ENCODE assay signal across 22 mouse cellular contexts in the genomic region with DNA sequence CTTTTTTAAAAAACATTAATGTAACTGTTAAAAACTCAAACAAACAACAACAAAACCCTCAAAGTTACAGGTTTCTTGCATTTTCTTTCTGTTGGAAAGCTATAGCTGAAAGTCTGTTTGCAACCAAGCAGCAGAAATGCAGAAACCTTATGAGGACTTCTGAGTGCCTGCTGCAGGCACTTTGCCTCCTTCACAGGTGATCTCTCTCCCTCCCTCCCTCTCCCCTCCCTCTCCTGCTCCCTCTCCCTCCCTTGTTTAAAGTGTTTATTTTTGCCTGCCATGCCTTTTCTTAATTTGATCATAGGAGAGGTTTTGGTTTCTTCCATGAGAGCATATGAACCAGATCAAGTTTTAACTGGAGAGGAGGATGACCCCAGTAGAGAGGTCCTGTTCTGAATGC.
DNase-seq lines count a peak whose midpoint lies in the region; ATAC-seq and TF ChIP-seq lines count a peak whose summit lies in the region.
"Had no signal": no experiment of that assay in that cellular context is flagged by ENCODE, and none has a peak within 500 bp of the region (broad histone marks: within the 10 kb centered on the region; RNA-seq: fewer than 3 reads in every experiment).

No protein-coding gene starts in this region.

- no peaks in the 10 kb centered on the region for H3K36me3 ChIP-seq in liver, adult 2 months (ENCODE audit: control insufficient read depth, insufficient read depth, low read length)
- no peaks in the 10 kb centered on the region for H3K36me3 ChIP-seq in liver, embryonic 12.5 days
- no peaks in the 10 kb centered on the region for H3K36me3 ChIP-seq in lung, embryonic 16.5 days (ENCODE audit: control insufficient read depth, insufficient read depth, low read length)
- no peaks in the 10 kb centered on the region for H3K36me3 ChIP-seq in stomach, embryonic 16.5 days (ENCODE audit: control insufficient read depth, insufficient read depth, low read length)
- no peaks in the 10 kb centered on the region for H3K36me3 ChIP-seq in midbrain, embryonic 11.5 days (ENCODE audit: control insufficient read depth, insufficient read depth, low read length)
- H3K36me3 ChIP-seq: embryonic facial prominence, embryonic 10.5 days; forebrain, embryonic 10.5 days; G1E; heart, embryonic 10.5 days had no signal

- TF ChIP-seq POLR2A in liver, adult 2 months (IDR thresholded peaks at IDR 0.05; ENCODE audit: extremely low read depth, insufficient read depth, low read length), result no peak

- TF ChIP-seq CTCF in liver, adult 2 months (IDR thresholded peaks at IDR 0.05; ENCODE audit: low read depth, low read length), result no peak

- no peaks in the 10 kb centered on the region for H3K27me3 ChIP-seq in liver, adult 2 months (ENCODE audit: control insufficient read depth, insufficient read depth, low read length)
- H3K27me3 ChIP-seq in liver, embryonic 12.5 days (replicated peaks), result no peaks in the 10 kb centered on the region
- no peaks in the 10 kb centered on the region for H3K27me3 ChIP-seq in lung, embryonic 16.5 days (ENCODE audit: control insufficient read depth, insufficient read depth, low read depth, low read length)
- H3K27me3 ChIP-seq in stomach, embryonic 16.5 days (ENCODE audit: control insufficient read depth, insufficient read depth, low read length), result no peaks in the 10 kb centered on the region
- no peaks in the 10 kb centered on the region for H3K27me3 ChIP-seq in midbrain, embryonic 11.5 days (ENCODE audit: control insufficient read depth, insufficient read depth, low read length)

- no peak overlapping the region for H3K4me2 ChIP-seq in liver, embryonic 12.5 days
- H3K4me2 ChIP-seq in lung, embryonic 16.5 days (ENCODE audit: low read depth, low read length), result 0 out of 2 replicates have a peak overlapping the region, but pooled peaks have one; percentile 16
- no peak overlapping the region for H3K4me2 ChIP-seq in stomach, embryonic 16.5 days (ENCODE audit: low read depth, low read length)
- no peak overlapping the region for H3K4me2 ChIP-seq in midbrain, embryonic 11.5 days

- H3K27ac ChIP-seq in liver, adult 2 months (replicated peaks; ENCODE audit: insufficient read depth, low read depth, low read length), result no peak overlapping the region
- H3K27ac ChIP-seq in liver, embryonic 12.5 days, result no peak overlapping the region
- peak overlapping the region; percentile 93 for H3K27ac ChIP-seq in lung, embryonic 16.5 days (ENCODE audit: low read length)
- peak overlapping the region; percentile 11; the same call in 1 of the 2 replicates for H3K27ac ChIP-seq in stomach, embryonic 16.5 days (ENCODE audit: low read length)
- no peak overlapping the region for H3K27ac ChIP-seq in midbrain, embryonic 11.5 days (ENCODE audit: low read depth, low read length)
- H3K27ac ChIP-seq: embryonic facial prominence, embryonic 10.5 days; forebrain, embryonic 10.5 days; heart, embryonic 10.5 days had no signal

- H3K9me3 ChIP-seq in liver, embryonic 12.5 days (replicated peaks), result no peaks in the 10 kb centered on the region
- H3K9me3 ChIP-seq in lung, embryonic 16.5 days (ENCODE audit: control insufficient read depth, low read length), result no peaks in the 10 kb centered on the region
- H3K9me3 ChIP-seq in stomach, embryonic 16.5 days (replicated peaks; ENCODE audit: control insufficient read depth, low read length), result no peaks in the 10 kb centered on the region
- H3K9me3 ChIP-seq in midbrain, embryonic 11.5 days (ENCODE audit: control insufficient read depth, low read length), result no peaks in the 10 kb centered on the region
- H3K9me3 ChIP-seq: embryonic facial prominence, embryonic 10.5 days; forebrain, embryonic 10.5 days; G1E; heart, embryonic 10.5 days had no signal

- DNase-seq in liver, adult 2 months (ENCODE audit: extremely low read depth, low read depth, low spot score), result peak; percentile 17
- no peak for DNase-seq in lung, postnatal 4 days
- DNase-seq in lung, postnatal 25 days (ENCODE audit: low spot score), result peak; percentile 1
- no peak for DNase-seq in midbrain, embryonic 11.5 days (ENCODE audit: low spot score, missing footprints)
- no peak for DNase-seq in right cerebral cortex, postnatal 25 days
- DNase-seq: adrenal gland, adult 8-10 months; adrenal gland, postnatal 36 days; B cell, adult 2 months; cerebellum, adult 2 months; cerebellum, postnatal 10 days; heart, adult 18-20 months; heart, postnatal 10 days; heart, postnatal 4 days had no signal

- H3K79me2 ChIP-seq in liver, adult 2 months (ENCODE audit: control insufficient read depth, insufficient read depth, low read length), result no peaks in the 10 kb centered on the region

- H3K4me1 ChIP-seq in liver, adult 2 months (ENCODE audit: control insufficient read depth, insufficient read depth, low read length), result peaks cover 6% of the 10 kb centered on the region; the same call in 1 of the 2 replicates
- no peaks in the 10 kb centered on the region for H3K4me1 ChIP-seq in liver, embryonic 12.5 days
- peaks cover 5% of the 10 kb centered on the region; the same call in 1 of the 2 replicates for H3K4me1 ChIP-seq in lung, embryonic 16.5 days (replicated peaks; ENCODE audit: control insufficient read depth, insufficient read depth, low read length)
- 0 out of 2 replicates have a peak, but pooled peaks cover 3% of the 10 kb centered on the region for H3K4me1 ChIP-seq in stomach, embryonic 16.5 days (ENCODE audit: control insufficient read depth, insufficient read depth, low read length)
- no peaks in the 10 kb centered on the region for H3K4me1 ChIP-seq in midbrain, embryonic 11.5 days (ENCODE audit: control insufficient read depth, insufficient read depth, low read length)
- H3K4me1 ChIP-seq: forebrain, embryonic 10.5 days; heart, embryonic 10.5 days had no signal

- ATAC-seq in liver, embryonic 12.5 days, result no peak
- peak; percentile 72 for ATAC-seq in lung, embryonic 16.5 days (ENCODE audit: low read depth)
- ATAC-seq in stomach, embryonic 16.5 days (ENCODE audit: insufficient read depth, low FRiP score), result peak; percentile 36; the same call in 1 of the 2 replicates
- ATAC-seq in midbrain, embryonic 11.5 days (ENCODE audit: low FRiP score), result no peak
- ATAC-seq: CD4-positive, CD25-positive, alpha-beta regulatory T cell, adult 4 months; forebrain, embryonic 14.5 days had no signal

- H3K4me3 ChIP-seq in liver, adult 2 months (ENCODE audit: insufficient read depth, low read depth, low read length), result no peak overlapping the region
- no peak overlapping the region for H3K4me3 ChIP-seq in liver, embryonic 12.5 days
- no peak overlapping the region for H3K4me3 ChIP-seq in lung, embryonic 16.5 days (ENCODE audit: low read length)
- no peak overlapping the region for H3K4me3 ChIP-seq in stomach, embryonic 16.5 days (replicated peaks; ENCODE audit: low read length)
- no peak overlapping the region for H3K4me3 ChIP-seq in midbrain, embryonic 11.5 days (ENCODE audit: low read depth, low read length)
- H3K4me3 ChIP-seq: embryonic facial prominence, embryonic 10.5 days; forebrain, embryonic 10.5 days; heart, embryonic 10.5 days had no signal

- H3K9ac ChIP-seq in liver, adult 2 months (ENCODE audit: low read depth, low read length), result no peak overlapping the region
- no peak overlapping the region for H3K9ac ChIP-seq in liver, embryonic 12.5 days
- no peak overlapping the region for H3K9ac ChIP-seq in lung, embryonic 16.5 days (ENCODE audit: low read length)
- H3K9ac ChIP-seq in stomach, embryonic 16.5 days (ENCODE audit: low read length), result no peak overlapping the region
- H3K9ac ChIP-seq in midbrain, embryonic 11.5 days (ENCODE audit: low read length), result no peak overlapping the region

Comparison
In these comparisons a context has a peak if more than half of its experiments do, and no peak if none do; other contexts are left out.
1. DNase-seq: peak in liver, adult 2 months (single experiment) and lung, postnatal 25 days (single experiment); none in lung, postnatal 4 days (0 of 2), midbrain, embryonic 11.5 days (single experiment) and right cerebral cortex, postnatal 25 days (single experiment).
2. H3K27ac ChIP-seq: peak in lung, embryonic 16.5 days (single experiment) and stomach, embryonic 16.5 days (single experiment); none in liver, adult 2 months (single experiment), liver, embryonic 12.5 days (single experiment) and midbrain, embryonic 11.5 days (single experiment).
3. ATAC-seq: peak in lung, embryonic 16.5 days (single experiment) and stomach, embryonic 16.5 days (single experiment); none in liver, embryonic 12.5 days (single experiment) and midbrain, embryonic 11.5 days (single experiment).